ENCODE assay signal across 13 mouse cellular contexts in genomic region chr17:24474557-24474956, GRCm38 (mm10). TPM values are rescaled to one million over a fixed set of nuclear protein-coding genes. Genes with fewer than 3 reads are reported as not detected.
DNase-seq lines count a peak whose midpoint lies in the region.
"Had no signal": no experiment of that assay in that cellular context is flagged by ENCODE, and none has a peak within 500 bp of the region (broad histone marks: within the 10 kb centered on the region; RNA-seq: fewer than 3 reads in every experiment).

No protein-coding gene starts in this region.

- DNase-seq in cerebellum, adult 11-12 months: peak; percentile 53
- no peak for DNase-seq in cerebellum, adult 9-10 months
- DNase-seq in layer of hippocampus, adult 11-12 months (ENCODE audit: low spot score): peak; percentile 72
- DNase-seq in layer of hippocampus, postnatal 25 days (ENCODE audit: extremely low spot score in 1 of 2, low spot score in 1 of 2): no peak
- peak; percentile 85 for DNase-seq in brain, adult 2 months (ENCODE audit: low read depth, low spot score)
- peak; percentile 63 to 69 for DNase-seq in layer of hippocampus, postnatal 10 days (ENCODE audit: low spot score in 2 of 2)
- DNase-seq in thymus, postnatal 25 days: no peak
- no peak for DNase-seq in lung, adult 18-20 months
- DNase-seq: lung, postnatal 10 days; right cerebral cortex, postnatal 25 days had no signal

RNA-seq across cellular contexts. Expression of gene Bricd5, which starts 0.9 kb away (rescaled TPM):
- total RNA-seq in layer of hippocampus, postnatal 25 days (2021): 1 to 10 TPM; 1.6 to 3.5 TPM
- total RNA-seq in layer of hippocampus, postnatal 10 days (2021): 1 to 10 TPM in 1 of 2 experiments, under 1 TPM in 1; 0.87 to 1.8 TPM
- total RNA-seq: gastrocnemius, adult 8-10 months; heart, postnatal 25 days had no signal

RNA-seq across cellular contexts. Expression of gene Mlst8, which starts 4.3 kb away (rescaled TPM):
- total RNA-seq in layer of hippocampus, postnatal 25 days (2021): 10 to 100 TPM; 38.1 to 40.1 TPM
- total RNA-seq in layer of hippocampus, postnatal 10 days (2021): 10 to 100 TPM; 29.1 to 30.8 TPM

RNA-seq across cellular contexts. Expression of gene Pgp, which starts 4.4 kb away (rescaled TPM):
- 10 to 100 TPM; 61.5 to 74.6 TPM for total RNA-seq in layer of hippocampus, postnatal 25 days (2021)
- total RNA-seq in layer of hippocampus, postnatal 10 days (2021): 10 to 100 TPM; 64.7 to 67.9 TPM

RNA-seq across cellular contexts. Expression of gene E4f1, which starts 4.4 kb away (rescaled TPM):
- total RNA-seq in layer of hippocampus, postnatal 25 days (2021): 10 to 100 TPM; 25.4 to 36.0 TPM
- total RNA-seq in layer of hippocampus, postnatal 10 days (2021): 10 to 100 TPM; 30.0 to 33.3 TPM

RNA-seq across cellular contexts. Expression of gene Caskin1, which starts 13.8 kb away (rescaled TPM):
- total RNA-seq in layer of hippocampus, postnatal 25 days (2021): 100 to 1,000 TPM; 143 to 165 TPM
- total RNA-seq in layer of hippocampus, postnatal 10 days (2021): 100 to 1,000 TPM; 170 to 175 TPM
- total RNA-seq: monocyte, adult 5-6 weeks had no signal

Comparison
In these comparisons a context has a peak if more than half of its experiments do, and no peak if none do; other contexts are left out.
1. DNase-seq: peak in cerebellum, adult 11-12 months (single experiment), layer of hippocampus, adult 11-12 months (single experiment), brain, adult 2 months (single experiment) and layer of hippocampus, postnatal 10 days (2 of 2); none in cerebellum, adult 9-10 months (single experiment), layer of hippocampus, postnatal 25 days (0 of 2), thymus, postnatal 25 days (single experiment) and lung, adult 18-20 months (0 of 2).